8 mouse cellular contexts compared by ENCODE assay signal in the genomic region with DNA sequence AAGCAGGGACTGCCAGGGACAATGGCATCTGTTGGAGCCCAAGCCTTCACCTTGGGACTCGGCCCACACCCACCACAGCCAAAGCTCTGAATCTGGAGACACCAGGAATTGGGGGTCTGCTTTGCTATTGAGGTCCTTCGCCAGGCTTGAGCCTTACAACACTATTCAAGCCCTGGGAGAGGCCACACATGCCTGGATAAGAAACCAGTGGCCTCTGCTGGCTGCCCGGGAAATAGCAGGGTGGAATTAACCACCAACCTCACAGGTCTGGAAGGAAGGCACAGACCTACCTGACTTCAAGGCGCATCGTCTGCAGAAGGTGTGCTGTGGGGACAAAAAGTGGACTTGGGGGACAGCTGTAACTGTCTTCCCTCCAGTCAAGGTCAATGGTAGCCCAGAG. TPM values are rescaled to one million over a fixed set of nuclear protein-coding genes. Genes with fewer than 3 reads are reported as not detected.
DNase-seq lines count a peak whose midpoint lies in the region; ATAC-seq and TF ChIP-seq lines count a peak whose summit lies in the region.

No protein-coding gene starts in this region.

- H3K4me1 ChIP-seq in heart, postnatal 0 days (ENCODE audit: control insufficient read depth, insufficient read depth) = no peaks in the 10 kb centered on the region
- no peaks in the 10 kb centered on the region; the same call in 1 of the 2 replicates for H3K4me1 ChIP-seq in lung, embryonic 14.5 days (ENCODE audit: insufficient read depth)

- TF ChIP-seq CTCF in heart, postnatal 0 days (IDR thresholded peaks at IDR 0.05; ENCODE audit: low read depth) = peak; percentile 73
- peak; percentile 79 for TF ChIP-seq CTCF in lung, embryonic 14.5 days (IDR thresholded peaks at IDR 0.05; ENCODE audit: low read depth)

- no peak for TF ChIP-seq EP300 in heart, postnatal 0 days (IDR thresholded peaks at IDR 0.05; ENCODE audit: low read depth)

- no peaks in the 10 kb centered on the region for H3K9me3 ChIP-seq in heart, postnatal 0 days (replicated peaks; ENCODE audit: control insufficient read depth, low read length)
- no peaks in the 10 kb centered on the region for H3K9me3 ChIP-seq in lung, embryonic 14.5 days (ENCODE audit: low read depth, low read length)

- no peak overlapping the region for H3K4me3 ChIP-seq in heart, postnatal 0 days (ENCODE audit: low read depth, low read length)
- peak overlapping the region; percentile 24 for H3K4me3 ChIP-seq in lung, embryonic 14.5 days (ENCODE audit: low read depth, low read length)

- peak overlapping the region; percentile 39 for H3K4me2 ChIP-seq in heart, postnatal 0 days (ENCODE audit: low read depth, low read length)
- H3K4me2 ChIP-seq in lung, embryonic 14.5 days = peak overlapping the region; percentile 48

- H3K9ac ChIP-seq in heart, postnatal 0 days (replicated peaks; ENCODE audit: low read depth, low read length) = no peak overlapping the region
- H3K9ac ChIP-seq in lung, embryonic 14.5 days = no peak overlapping the region

- 38% methylated on average over 5 of the region's 5 CpGs for WGBS in heart, postnatal 0 days
- 53% methylated on average over 5 of the region's 5 CpGs for WGBS in lung, embryonic 14.5 days

- H3K27me3 ChIP-seq in heart, postnatal 0 days (ENCODE audit: control insufficient read depth, insufficient read depth, low read length) = no peaks in the 10 kb centered on the region
- no peaks in the 10 kb centered on the region for H3K27me3 ChIP-seq in lung, embryonic 14.5 days (ENCODE audit: insufficient read depth, low read length)

- peak; percentile 37 to 46 for DNase-seq in urinary bladder, postnatal 36 days (ENCODE audit: low spot score in 2 of 2)
- no peak for DNase-seq in urinary bladder, adult 2 months (ENCODE audit: low spot score)
- DNase-seq in embryo, embryonic 10 days (ENCODE audit: low spot score) = peak; percentile 53
- DNase-seq in heart, postnatal 0 days (ENCODE audit: low spot score) = peak; percentile 33
- peak; percentile 71 for DNase-seq in kidney, postnatal 14 days
- DNase-seq in lung, embryonic 14.5 days = peak; percentile 79
- DNase-seq in right cerebral cortex, adult 2 months (ENCODE audit: low spot score in 2 of 2) = peak; percentile 83 to 87
- DNase-seq in ovary, adult 18-20 months (ENCODE audit: low spot score) = no peak

- H3K27ac ChIP-seq in heart, postnatal 0 days (ENCODE audit: low read depth) = peak overlapping the region; percentile 78; the same call in 1 of the 2 replicates
- H3K27ac ChIP-seq in lung, embryonic 14.5 days (ENCODE audit: low read depth) = no peak overlapping the region

- ATAC-seq in heart, postnatal 0 days (ENCODE audit: insufficient read depth, low read depth) = peak; percentile 62
- ATAC-seq in lung, embryonic 14.5 days (ENCODE audit: insufficient read depth) = peak; percentile 66; the same call in 1 of the 2 replicates

- H3K36me3 ChIP-seq in heart, postnatal 0 days (replicated peaks; ENCODE audit: control insufficient read depth, insufficient read depth, low read length) = peaks cover 66% of the 10 kb centered on the region
- H3K36me3 ChIP-seq in lung, embryonic 14.5 days (ENCODE audit: insufficient read depth) = peaks cover 96% of the 10 kb centered on the region

RNA-seq across cellular contexts. Expression of gene Traf7, which starts 14.1 kb away (rescaled TPM):
- 174 and 223 TPM in 2 replicates for polyA plus RNA-seq in urinary bladder, adult 2 months (2012; rRNA removed)
- 206 and 281 TPM in 2 replicates for total RNA-seq in heart, postnatal 0 days (2014; rRNA removed; ENCODE audit: low replicate concordance)
- polyA plus RNA-seq in heart, postnatal 0 days (2015; fragmentation: Nextera tagmentation; extraction: Ambion mirVana) = 46.0 and 48.9 TPM in 2 replicates
- 103 and 106 TPM in 2 replicates for polyA plus RNA-seq in lung, embryonic 14.5 days (2014; fragmentation: Nextera tagmentation; extraction: Ambion mirVana)

RNA-seq across cellular contexts. Expression of gene Rab26, which starts 20.4 kb away (rescaled TPM):
- 1.4 and 1.5 TPM in 2 replicates for polyA plus RNA-seq in urinary bladder, adult 2 months (2012; rRNA removed)
- 0.27 TPM in 1 of 2 replicates, not detected in the other for total RNA-seq in heart, postnatal 0 days (2014; rRNA removed; ENCODE audit: low replicate concordance)
- polyA plus RNA-seq in heart, postnatal 0 days (2015; fragmentation: Nextera tagmentation; extraction: Ambion mirVana) = 0.46 and 0.54 TPM in 2 replicates
- 2.8 and 3.1 TPM in 2 replicates for polyA plus RNA-seq in lung, embryonic 14.5 days (2014; fragmentation: Nextera tagmentation; extraction: Ambion mirVana)

RNA-seq across cellular contexts. Expression of gene Caskin1, which starts 25.2 kb away (rescaled TPM):
- 0.76 and 1.1 TPM in 2 replicates for polyA plus RNA-seq in urinary bladder, adult 2 months (2012; rRNA removed)
- total RNA-seq in heart, postnatal 0 days (2014; rRNA removed; ENCODE audit: low replicate concordance) = 0.11 TPM in 1 of 2 replicates, not detected in the other
- 0.14 TPM in 2 replicates for polyA plus RNA-seq in heart, postnatal 0 days (2015; fragmentation: Nextera tagmentation; extraction: Ambion mirVana)
- polyA plus RNA-seq in lung, embryonic 14.5 days (2014; fragmentation: Nextera tagmentation; extraction: Ambion mirVana) = 0.93 and 1.1 TPM in 2 replicates

RNA-seq across cellular contexts. Expression of gene Mlst8, which starts 34.7 kb away (rescaled TPM):
- polyA plus RNA-seq in urinary bladder, adult 2 months (2012; rRNA removed) = 20.9 and 21.7 TPM in 2 replicates
- total RNA-seq in heart, postnatal 0 days (2014; rRNA removed; ENCODE audit: low replicate concordance) = 12.4 and 44.9 TPM in 2 replicates
- 10.1 and 11.5 TPM in 2 replicates for polyA plus RNA-seq in heart, postnatal 0 days (2015; fragmentation: Nextera tagmentation; extraction: Ambion mirVana)
- 23.8 and 30.2 TPM in 2 replicates for polyA plus RNA-seq in lung, embryonic 14.5 days (2014; fragmentation: Nextera tagmentation; extraction: Ambion mirVana)

RNA-seq across cellular contexts. Expression of gene Pkd1, which starts 36.0 kb away (rescaled TPM):
- polyA plus RNA-seq in urinary bladder, adult 2 months (2012; rRNA removed) = 69.8 and 84.0 TPM in 2 replicates
- 44.5 and 57.5 TPM in 2 replicates for total RNA-seq in heart, postnatal 0 days (2014; rRNA removed; ENCODE audit: low replicate concordance)
- polyA plus RNA-seq in heart, postnatal 0 days (2015; fragmentation: Nextera tagmentation; extraction: Ambion mirVana) = 7.1 and 9.8 TPM in 2 replicates
- polyA plus RNA-seq in lung, embryonic 14.5 days (2014; fragmentation: Nextera tagmentation; extraction: Ambion mirVana) = 27.6 and 34.0 TPM in 2 replicates

Comparison
In these comparisons a context has a peak if more than half of its experiments do, and no peak if none do; other contexts are left out.
1. DNase-seq: peak in urinary bladder, postnatal 36 days (2 of 2), embryo, embryonic 10 days (single experiment), heart, postnatal 0 days (single experiment), kidney, postnatal 14 days (single experiment), lung, embryonic 14.5 days (single experiment) and right cerebral cortex, adult 2 months (2 of 2); none in urinary bladder, adult 2 months (single experiment) and ovary, adult 18-20 months (single experiment).